Mouse (Mus musculus) liver, embryonic 14.5 days (tissue): Measurements from ENCODE around the gene Prss48.

Source experiments
- CTCF ChIP-seq: IDR thresholded peaks from 2 replicates; pipeline ENCODE4 v1.5.1; 2016; ENCODE audit warnings: antibody characterized with exemption, low read depth, control low read depth
- EP300 ChIP-seq: IDR thresholded peaks from 2 replicates; pipeline ENCODE4 v1.6.1; 2016; ENCODE audit warnings: antibody characterized with exemption, low read depth

DNA sequence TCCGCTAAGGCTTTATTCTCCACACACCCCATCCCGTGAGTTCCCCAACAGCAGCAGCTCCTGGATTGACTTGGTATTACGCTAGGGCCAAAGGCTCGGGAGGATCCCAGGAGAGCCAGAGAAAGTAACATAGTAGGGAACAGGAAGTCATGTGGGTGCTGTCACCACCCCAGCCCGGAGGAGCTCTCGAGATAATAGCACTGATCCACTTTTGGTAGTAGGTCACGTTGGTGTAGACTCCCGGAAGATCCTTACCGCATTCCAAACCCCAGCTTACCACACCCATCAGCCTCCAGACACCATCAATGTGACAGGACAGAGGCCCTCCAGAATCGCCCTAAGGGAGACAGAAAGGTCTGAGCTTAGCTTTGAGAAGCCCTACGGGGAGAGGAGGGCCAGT, 8.5 kb downstream of the Prss48 start:
- TF ChIP-seq EP300 (no peak), CTCF (no peak)
